Mouse (Mus musculus) cortical plate, adult 2 months (tissue): Measurements from ENCODE around the gene Eno2.

ENCODE experiments used
- CTCF ChIP-seq: fragments of 200-500 bp; IDR thresholded peaks from 2 replicates; pipeline ENCODE4 v1.5.1; 2011; ENCODE audit warnings: mild to moderate bottlenecking, control low read depth, low read length; ENCODE audit not compliant: insufficient read depth; ENCODE audit errors: extremely low read depth
- POLR2A ChIP-seq: fragments of 200-500 bp; IDR thresholded peaks from 2 replicates; pipeline ENCODE4 v1.6.1; 2011; ENCODE audit warnings: mild to moderate bottlenecking, low read length, control low read depth; ENCODE audit not compliant: insufficient read depth; ENCODE audit errors: extremely low read depth

DNA sequence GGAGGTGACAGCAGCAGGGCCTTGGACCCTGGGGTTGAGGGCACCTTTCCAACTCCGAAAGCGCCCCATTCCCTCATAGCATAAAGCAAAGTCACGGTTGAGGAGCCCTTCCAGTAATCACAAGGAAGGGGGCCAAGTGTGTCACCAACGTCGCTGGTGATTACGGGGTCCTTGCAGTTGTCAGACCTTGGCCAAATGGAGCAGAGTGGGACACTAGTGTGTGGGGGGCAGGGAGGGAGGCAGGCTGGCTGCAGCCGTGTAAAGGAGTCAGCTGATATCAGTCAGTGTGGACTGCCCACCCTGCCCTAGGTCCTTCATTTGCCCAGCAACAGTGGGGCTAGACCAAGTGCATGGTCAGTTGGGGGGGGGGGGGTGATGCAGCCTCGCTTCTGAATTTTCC lies 45.0 kb upstream of the Eno2 start:
- TF ChIP-seq CTCF, result no peak
- TF ChIP-seq POLR2A, result no peak
